Mouse (Mus musculus): ENCODE results near the gene Egflam.

DNA sequence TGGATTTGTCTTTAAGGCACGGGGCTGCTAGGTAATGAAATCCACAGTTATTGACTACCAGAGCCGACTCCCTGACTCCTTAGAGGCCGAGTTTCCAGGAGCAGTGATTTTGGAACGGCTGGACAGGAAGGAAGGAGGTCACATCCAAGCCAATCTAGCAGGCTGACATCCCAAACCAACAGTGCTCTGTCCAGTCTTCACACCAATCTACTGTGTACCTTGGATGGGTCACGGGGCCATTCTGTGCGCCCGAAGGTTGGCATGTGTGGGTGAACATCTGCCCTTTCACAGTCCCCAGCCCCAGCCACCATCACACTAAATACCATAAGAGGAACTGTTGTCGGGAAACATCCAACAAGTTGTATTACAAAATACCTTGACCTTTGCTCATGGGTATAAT, 150.9 kb downstream of the Egflam start:
- TF ChIP-seq GATA1 (IDR thresholded peaks at IDR 0.05; ENCODE audit: borderline replicate concordance, low read length) (no peak), FLI1 (IDR thresholded peaks at IDR 0.05; ENCODE audit: low read length) (no peak)
